Mouse (Mus musculus) frontal cortex, adult (tissue): Measurements from ENCODE around the gene Nufip2.
"Not testable (repeated sequence)": the region's sequence is repeated elsewhere in the genome, so short reads cannot be mapped to it uniquely, and the experiment has no call there.

Experiments used
- ATAC-seq: cut with Nextera tagmentation; 2 replicates; pipeline ENCODE4 v1.9.2; 2017; ENCODE audit warnings: mild to moderate bottlenecking, moderate library complexity, mixed read lengths; ENCODE audit not compliant: low TSS enrichment

The Nufip2 gene

DNA sequence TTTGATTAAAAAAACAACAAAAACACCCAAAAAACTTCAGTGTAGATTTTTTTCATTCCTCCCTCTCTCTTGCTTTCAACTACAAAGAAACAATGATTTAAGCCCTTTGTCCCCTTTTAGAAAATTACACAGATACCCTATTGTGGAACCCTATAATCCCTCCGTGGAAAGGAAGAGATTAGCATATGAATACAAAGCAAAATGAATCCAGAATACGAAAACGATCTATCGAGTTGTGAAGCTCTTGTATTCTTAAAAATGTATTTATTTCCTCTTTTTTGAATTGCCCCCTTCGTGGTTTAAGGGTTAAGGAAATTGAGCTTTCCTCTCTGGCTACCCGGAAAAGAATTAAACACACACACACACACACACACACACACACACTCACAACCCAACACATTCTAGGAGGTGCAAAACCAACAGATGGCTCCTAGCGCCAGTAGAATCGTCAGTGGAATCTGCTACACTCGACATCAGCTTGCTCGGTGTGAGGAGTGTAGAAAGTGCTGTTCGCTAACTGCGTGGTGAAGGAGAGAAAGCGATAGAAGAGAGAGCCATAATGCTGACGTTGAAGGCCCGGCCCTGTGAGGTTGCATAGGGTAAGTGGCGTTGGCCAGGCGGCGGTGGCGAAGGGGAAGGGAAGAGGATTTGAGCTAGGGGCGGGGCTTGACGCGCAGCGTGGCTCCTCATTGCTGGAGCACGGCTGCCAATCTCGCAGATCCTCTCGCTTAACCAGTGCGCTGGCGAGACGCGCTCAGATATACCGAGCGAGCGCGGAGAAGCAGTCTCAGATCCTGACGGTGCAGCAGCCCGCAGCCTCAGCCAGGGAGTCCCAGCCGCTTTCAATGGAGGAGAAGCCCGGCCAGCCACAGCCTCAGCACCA lies at the start of gene Nufip2:
Gene Nufip2 (plus strand): TSS at position 773 of the 883 bp plus-strand sequence.
- ATAC-seq = peak; percentile 98

DNA sequence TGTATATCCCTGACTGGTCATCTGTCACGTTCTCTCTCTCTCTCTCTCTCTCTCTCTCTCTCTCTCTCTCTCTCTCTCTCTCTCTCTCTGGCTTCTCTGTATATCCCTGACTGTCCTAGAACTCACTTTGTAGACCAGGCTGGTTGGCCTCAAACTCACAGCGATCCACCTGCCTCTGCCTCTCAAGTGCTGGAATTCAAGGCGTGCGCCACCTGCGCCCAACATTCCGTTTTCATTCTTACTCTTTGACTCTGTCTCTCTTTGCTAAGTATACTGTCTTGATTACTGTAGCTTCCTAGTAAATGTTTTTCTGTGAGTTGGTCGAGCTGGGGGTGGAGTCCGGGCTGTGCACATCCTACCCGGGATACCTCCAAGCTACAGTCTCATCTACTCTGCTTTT lies 44.6 kb upstream of the Nufip2 start:
- ATAC-seq = no peak

DNA sequence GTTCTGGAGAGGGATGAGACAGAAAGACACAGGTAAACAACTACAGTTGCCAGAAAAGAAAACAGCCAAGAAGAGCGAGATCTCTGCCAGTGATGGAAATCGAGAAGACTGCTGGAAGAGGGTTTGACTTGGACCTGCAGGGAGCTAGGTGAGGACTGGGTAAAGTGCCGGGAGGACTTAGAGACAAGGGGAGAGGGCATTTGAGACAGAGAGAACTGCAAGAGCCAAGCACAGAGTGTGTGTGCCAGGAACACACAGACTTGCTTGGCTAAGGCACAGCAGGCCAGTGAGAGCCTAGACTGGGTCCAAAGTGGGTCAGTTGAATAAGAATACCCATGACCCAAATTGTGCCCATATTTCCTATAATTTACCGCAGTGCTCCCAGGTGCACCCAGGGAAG lies 40.5 kb upstream of the Nufip2 start:
- ATAC-seq = no peak

GRCm38 (mm10) chr11:77648878-77649277 lies 37.1 kb upstream of the Nufip2 start:
- ATAC-seq = no peak

DNA sequence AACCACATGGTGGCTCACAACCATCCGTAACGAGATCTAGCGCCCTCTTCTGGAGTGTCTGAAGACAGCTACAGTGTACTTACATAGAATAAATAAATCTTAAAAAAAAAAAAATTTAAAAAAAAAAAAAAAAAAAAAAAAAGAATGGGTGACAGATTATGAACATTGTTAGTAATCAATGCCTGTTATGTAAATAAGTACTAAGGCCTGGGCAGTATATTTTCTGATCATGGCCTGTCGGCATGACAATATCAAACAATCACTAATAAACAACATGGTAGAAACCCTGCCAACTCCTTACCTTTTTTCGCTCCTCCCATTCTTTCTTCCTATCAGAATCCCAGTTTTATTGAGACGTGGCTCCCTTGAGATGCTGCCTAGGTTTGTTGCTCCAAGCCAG lies 33.5 kb upstream of the Nufip2 start:
- no peak for ATAC-seq

GRCm38 (mm10) chr11:77653406-77654190 lies 32.4 kb upstream of the Nufip2 start:
- ATAC-seq = not testable (repeated sequence)

- ATAC-seq = no peak
These were observed 26.0 kb upstream of the Nufip2 start for GRCm38 (mm10) chr11:77659986-77660385.

DNA sequence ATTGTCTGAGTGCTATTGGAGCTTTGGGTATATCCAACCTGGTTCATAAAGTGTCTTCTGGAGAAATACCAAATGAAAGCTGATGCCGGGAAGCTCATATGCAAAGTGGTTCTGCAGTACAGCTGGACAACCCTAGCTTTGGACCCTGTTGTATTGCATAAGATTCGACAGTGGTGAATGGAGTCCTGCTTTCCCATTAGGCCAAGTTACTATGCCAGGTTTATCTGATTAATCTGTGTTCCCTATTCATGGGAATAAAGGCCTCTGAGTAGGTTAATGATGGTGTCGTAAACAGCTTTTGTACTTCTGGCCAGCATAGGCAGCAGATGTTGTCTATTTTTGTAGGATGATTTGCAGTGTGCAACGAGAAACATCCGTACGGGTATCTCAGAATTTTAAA lies 22.3 kb upstream of the Nufip2 start:
- ATAC-seq = no peak; the same call in 1 of the 2 replicates

- no peak for ATAC-seq
These were observed 21.9 kb upstream of the Nufip2 start for GRCm38 (mm10) chr11:77664046-77664445.

GRCm38 (mm10) chr11:77665384-77665783 lies 20.6 kb upstream of the Nufip2 start:
- ATAC-seq = not testable (repeated sequence)

DNA sequence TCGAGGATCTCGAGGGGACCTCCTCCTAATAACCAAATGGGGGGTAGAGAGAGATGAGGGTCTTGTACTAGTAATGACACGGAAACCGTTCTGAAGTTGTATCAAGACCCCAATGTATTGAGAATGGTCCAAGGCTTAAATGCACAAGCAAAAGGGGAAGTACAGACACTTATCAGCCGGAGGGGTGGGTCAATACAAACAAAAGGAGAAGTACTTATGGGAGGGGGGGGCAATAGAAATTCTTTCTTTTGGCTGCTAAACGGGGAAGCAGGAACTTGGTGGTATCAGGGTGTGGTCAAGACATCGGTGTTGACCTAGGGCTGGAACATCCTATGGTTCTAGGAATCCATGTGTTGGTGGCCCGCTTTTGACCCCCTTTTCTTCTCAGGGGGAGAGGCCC lies 19.2 kb upstream of the Nufip2 start:
- not testable (repeated sequence) for ATAC-seq

DNA sequence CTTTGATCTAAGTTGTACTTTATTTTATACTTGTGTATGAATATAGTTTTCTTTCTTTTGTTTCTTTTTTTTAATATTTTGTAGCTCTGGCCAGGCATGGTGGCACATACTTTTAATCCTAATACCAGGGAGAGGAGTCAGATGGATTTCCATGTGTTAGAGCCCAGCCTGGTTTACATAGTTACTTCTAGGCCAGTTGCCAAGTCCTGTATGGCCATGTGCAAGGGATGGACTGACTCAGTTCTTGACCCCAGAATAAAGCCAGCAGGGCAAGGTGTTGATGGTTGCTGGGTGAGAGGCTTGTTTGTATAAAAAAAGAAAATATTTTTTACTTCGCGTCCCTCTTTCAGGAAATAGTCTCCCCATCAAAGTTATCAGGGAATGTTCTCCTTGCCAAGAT lies 13.2 kb upstream of the Nufip2 start:
- no peak for ATAC-seq

GRCm38 (mm10) chr11:77673428-77673991 lies 12.4 kb upstream of the Nufip2 start:
- no peak for ATAC-seq

DNA sequence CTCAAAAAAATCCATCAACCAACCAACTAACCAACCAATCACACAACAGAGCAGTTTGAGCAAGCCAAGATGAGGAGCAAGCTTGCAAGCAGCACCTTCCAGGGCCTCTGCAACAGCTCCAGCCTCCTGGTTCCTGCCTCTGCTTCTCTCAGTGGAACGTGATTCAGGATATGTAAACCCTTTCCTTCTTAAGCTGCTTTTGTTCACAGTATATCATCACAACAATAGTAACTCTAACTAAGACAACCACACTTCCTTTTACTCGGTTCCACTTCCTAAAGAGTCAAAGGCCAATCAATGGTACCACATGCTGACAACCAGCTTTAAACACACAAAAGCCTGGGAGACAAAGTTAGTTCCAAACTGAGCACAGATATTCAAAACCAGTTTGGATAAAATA lies 5.9 kb upstream of the Nufip2 start:
- ATAC-seq = no peak

GRCm38 (mm10) chr11:77684896-77685295 lies 1.1 kb upstream of the Nufip2 start:
- ATAC-seq = no peak

- peak; percentile 24; the same call in 1 of the 2 replicates for ATAC-seq
These were observed 438 bp downstream of the Nufip2 start for GRCm38 (mm10) chr11:77686346-77686840.

- ATAC-seq = peak; percentile 22; the same call in 1 of the 2 replicates
These were observed 1.0 kb downstream of the Nufip2 start for GRCm38 (mm10) chr11:77686841-77687540.

DNA sequence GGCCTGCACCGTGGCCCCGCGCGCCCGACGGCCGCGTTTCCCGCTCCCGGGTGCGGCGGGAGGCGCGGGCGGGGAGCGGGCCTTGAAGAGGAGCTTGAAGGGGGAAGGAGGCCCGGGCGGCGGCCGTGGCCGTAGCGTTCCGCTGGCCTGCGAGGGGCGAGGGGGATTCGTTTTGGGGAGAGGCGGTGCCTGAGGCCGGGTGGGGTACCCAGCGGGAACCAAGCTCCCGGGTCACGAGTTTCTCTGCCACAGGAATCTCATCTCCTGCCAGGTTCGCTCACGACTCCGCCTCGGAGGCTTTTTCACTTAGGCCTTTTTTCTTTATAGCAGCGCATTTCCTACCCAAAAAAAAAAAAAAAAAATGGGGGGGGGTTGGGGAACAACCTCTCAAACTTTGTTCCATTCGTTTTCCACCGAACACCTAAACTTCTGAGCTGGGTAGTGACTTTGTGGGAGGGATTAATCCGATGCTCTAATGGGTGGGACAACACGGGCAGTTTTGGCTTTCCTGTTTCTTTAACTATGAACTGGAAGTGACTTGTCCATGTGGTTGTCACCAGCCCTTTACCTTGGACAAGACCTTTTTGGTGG lies 1.7 kb downstream of the Nufip2 start:
- ATAC-seq = no peak

DNA sequence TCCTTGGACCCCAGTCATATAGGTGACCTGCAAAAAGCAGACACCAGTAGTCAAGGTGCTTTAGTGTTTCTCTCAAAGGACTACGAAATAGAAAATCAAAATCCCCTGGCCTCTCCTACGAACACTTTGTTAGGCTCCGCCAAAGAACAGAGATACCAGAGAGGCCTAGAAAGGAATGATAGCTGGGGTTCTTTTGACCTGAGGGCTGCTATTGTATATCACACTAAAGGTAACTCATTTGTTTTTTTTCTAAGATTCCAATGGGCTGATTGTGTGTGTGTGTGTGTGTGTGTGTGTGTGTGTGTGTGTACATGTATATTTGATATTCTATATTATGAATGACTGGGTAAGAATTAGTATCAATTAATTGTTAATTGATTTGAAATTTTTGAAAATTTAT lies 7.1 kb downstream of the Nufip2 start:
- ATAC-seq = no peak

GRCm38 (mm10) chr11:77697232-77697631 lies 11.3 kb downstream of the Nufip2 start:
- ATAC-seq = no peak

DNA sequence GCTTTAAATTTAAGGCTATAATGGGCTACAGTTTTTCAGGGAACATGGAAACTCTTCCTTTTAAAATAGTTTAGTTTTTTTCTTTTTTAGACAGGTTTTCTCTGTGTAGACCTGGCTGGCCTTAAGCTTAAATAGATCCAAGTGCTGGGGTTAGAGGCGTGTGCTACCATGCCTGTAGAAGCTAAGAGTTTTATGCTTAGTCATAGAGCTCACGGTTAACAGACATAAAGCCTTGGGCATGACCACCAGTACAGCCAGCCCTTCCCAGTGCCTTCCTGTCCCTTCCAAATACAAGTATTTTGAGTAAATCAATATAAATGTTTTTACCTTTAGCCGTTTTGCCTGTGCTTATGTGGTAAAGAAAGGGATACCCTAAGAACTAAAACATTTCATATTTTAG lies 20.0 kb downstream of the Nufip2 start:
- ATAC-seq = no peak
